Mouse (Mus musculus) C2C12 (cell line): ENCODE results near the gene Nubp1.

ENCODE experiments used
- CTCF ChIP-seq: IDR thresholded peaks from one replicate; pipeline ENCODE4 v1.5.1; 2011; ENCODE audit not compliant: control insufficient read depth, insufficient read depth, insufficient read length
- FOSL1 ChIP-seq: IDR thresholded peaks from one replicate; pipeline ENCODE4 v1.8.0; 2011; ENCODE audit warnings: mild to moderate bottlenecking, low read length; ENCODE audit not compliant: poor library complexity, insufficient read depth, severe bottlenecking
- MAX ChIP-seq: IDR thresholded peaks from one replicate; pipeline ENCODE4 v1.6.1; 2011; ENCODE audit warnings: mild to moderate bottlenecking, control low read depth
- MYOD1 ChIP-seq: IDR thresholded peaks from one replicate; pipeline ENCODE4 v1.6.1; 2011; ENCODE audit warnings: low read depth; ENCODE audit not compliant: control insufficient read depth, insufficient read length

DNA sequence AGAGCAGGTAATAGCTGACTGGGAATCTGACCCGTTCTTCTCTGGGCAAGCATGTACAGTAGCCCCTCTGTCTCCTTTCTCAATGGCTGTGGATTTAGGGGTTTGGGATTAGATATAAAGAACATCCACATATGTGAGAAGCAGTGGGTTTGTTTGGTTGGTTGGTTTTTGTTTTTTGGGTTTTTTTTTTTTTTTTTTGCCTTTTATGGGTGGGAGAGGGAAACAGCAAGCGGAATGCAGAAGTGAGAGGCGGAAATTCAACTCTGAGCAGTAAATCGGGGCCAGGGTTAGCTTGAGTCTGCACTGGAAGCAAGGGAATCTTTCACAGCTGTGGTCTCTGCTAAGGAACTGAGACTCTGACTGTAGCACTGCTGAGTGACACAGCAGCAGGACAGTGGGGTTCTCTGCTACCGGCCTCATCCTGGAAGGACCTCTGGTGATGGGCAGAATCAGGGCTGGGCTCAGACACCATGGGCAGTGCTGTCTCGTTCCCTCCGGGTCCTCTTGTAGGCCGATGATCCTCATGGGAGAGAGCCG, 6.0 kb downstream of the Nubp1 start:
- no peak for TF ChIP-seq CTCF
- TF ChIP-seq FOSL1: no peak
- TF ChIP-seq MAX: no peak
- no peak for TF ChIP-seq MYOD1
